Mouse (Mus musculus): Measurements from ENCODE around the gene Plcb3. TPM values are rescaled to one million over a fixed set of nuclear protein-coding genes. Genes with fewer than 3 reads are reported as not detected.
A peak's percentile ranks its signal among the peaks of the same experiment; 100 is the strongest.

Plcb3 gene
- polyA plus RNA-seq, 1 experiment: 14.6 TPM

DNA sequence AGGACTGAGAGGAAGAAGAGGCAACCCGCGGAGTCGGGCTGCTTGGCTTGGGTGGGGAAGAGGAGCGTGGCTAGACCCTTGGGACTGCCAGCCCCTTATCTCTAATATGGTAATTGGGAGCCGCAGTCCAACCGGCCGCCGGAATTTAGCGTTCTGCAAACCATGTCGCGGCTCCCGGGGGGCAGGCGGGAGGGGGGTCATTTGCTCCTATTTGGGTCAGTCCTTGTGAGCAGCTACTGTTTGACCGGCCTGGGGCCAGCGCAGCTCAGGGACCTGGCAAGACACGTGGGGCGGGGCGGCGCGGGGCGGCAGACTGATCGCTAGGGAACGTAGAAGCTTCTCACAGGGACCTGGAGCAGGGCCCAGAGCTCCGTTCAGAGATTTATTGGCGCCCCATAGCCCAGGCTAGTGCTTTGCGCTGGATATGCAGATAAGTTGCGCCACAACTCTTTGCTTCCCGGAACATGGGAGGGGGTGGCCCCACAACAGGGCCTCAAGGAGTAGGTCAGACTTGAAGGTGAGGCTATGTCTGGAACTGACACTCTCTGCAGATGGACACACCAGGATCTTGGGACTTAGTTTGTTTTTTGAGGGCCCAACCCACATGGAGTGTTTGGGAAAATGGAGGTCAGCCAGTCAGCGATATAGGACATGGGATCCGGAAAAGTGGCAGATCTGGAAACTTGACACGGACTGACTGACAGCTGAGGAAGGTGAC is 24.1 kb downstream of the Plcb3 start:
- H3K27ac ChIP-seq (ENCODE audit: control insufficient read depth, insufficient read depth, low read depth, low read length, poor library complexity): peak overlapping the region; percentile 85
- peaks cover 2% of the 10 kb centered on the region; the same call in 1 of the 2 replicates for H3K4me1 ChIP-seq (ENCODE audit: control insufficient read depth, insufficient read depth, low read length)
- H3K4me3 ChIP-seq (replicated peaks; ENCODE audit: control insufficient read depth, low read depth, low read length): peak overlapping the region; percentile 84
- TF ChIP-seq CTCF (IDR thresholded peaks at IDR 0.05; ENCODE audit: control insufficient read depth, insufficient read depth, low read length): no peak
- 0 out of 2 replicates have a peak, but pooled peaks have one; percentile 7 for TF ChIP-seq POLR2A (IDR thresholded peaks at IDR 0.05; ENCODE audit: borderline replicate concordance, control insufficient read depth, low read depth, low read length)
- 3% methylated on average over 31 of the region's 31 CpGs for WGBS

DNA sequence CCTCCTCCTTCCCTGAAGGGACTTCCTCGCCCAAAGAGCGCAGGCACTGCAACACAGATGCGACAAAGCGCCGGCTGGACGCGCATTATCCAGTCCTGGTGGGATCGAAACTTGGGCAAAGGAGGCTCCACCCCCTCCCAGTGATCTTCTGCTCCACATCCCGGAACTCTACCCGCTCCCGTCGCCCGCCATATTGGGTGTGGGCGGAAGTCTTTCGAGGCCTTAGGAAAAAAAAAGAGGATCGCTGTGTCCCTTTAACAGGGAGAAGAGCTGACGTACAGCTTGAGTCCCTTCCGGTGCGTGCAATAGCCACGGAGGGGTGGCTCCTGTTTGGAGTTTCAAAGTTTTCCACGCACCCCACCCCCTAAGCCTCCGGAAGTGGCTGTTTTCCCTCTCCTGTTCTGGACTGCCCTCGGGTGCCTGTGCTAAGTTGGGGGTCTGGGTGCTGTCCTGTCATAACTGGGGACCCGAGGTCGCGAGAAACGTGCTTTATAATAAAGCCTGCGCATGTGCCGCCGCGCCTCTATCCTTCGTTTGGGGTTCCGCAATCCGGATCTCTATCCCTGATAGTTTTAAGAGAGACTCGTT is 24.8 kb downstream of the Plcb3 start:
- Histone ChIP-seq H3K4me1 (ENCODE audit: control insufficient read depth, insufficient read depth, low read length) (peaks cover 2% of the 10 kb centered on the region; the same call in 1 of the 2 replicates), H3K4me3 (replicated peaks; ENCODE audit: control insufficient read depth, low read depth, low read length) (peak overlapping the region; percentile 84), H3K27ac (ENCODE audit: control insufficient read depth, insufficient read depth, low read depth, low read length, poor library complexity) (peak overlapping the region; percentile 85)
- under 1% methylated on average over 35 of the region's 35 CpGs for WGBS
- peak; percentile 78; the same call in 1 of the 2 replicates for TF ChIP-seq POLR2A (IDR thresholded peaks at IDR 0.05; ENCODE audit: borderline replicate concordance, control insufficient read depth, low read depth, low read length)
- TF ChIP-seq CTCF (IDR thresholded peaks at IDR 0.05; ENCODE audit: control insufficient read depth, insufficient read depth, low read length): peak; percentile 4; the same call in 1 of the 2 replicates

DNA sequence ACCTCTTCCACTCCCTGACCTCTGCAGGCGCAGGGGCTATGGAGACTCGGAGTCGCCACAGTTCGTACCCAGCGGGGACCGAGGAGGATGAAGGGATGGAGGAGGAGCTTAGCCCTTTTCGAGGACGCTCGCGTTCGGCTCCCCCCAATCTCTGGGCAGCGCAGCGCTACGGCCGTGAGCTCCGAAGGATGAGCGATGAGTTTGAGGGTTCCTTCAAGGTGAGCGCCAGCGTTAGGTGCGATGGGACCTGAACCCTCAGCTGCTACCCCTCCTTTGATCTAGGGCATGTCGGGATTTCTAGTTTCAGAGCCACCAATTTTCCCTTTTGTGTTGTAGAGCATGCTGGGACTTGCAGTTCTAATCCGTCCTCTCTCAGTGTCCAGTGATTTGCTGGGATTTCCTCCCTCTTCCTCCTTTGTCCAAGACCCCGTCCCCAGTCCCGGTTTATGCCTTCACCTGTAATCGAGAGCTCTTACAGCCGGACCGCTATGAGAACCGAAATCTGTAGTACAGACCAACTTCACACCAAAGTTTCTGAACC is 25.6 kb downstream of the Plcb3 start:
- H3K4me1 ChIP-seq (ENCODE audit: control insufficient read depth, insufficient read depth, low read length): peaks cover 2% of the 10 kb centered on the region; the same call in 1 of the 2 replicates
- TF ChIP-seq CTCF (IDR thresholded peaks at IDR 0.05; ENCODE audit: control insufficient read depth, insufficient read depth, low read length) (no peak), POLR2A (IDR thresholded peaks at IDR 0.05; ENCODE audit: borderline replicate concordance, control insufficient read depth, low read depth, low read length) (0 out of 2 replicates have a peak, but pooled peaks have one; percentile 46)
- peak overlapping the region; percentile 84 for H3K4me3 ChIP-seq (replicated peaks; ENCODE audit: control insufficient read depth, low read depth, low read length)
- WGBS: under 1% methylated on average over 28 of the region's 28 CpGs
- H3K27ac ChIP-seq (ENCODE audit: control insufficient read depth, insufficient read depth, low read depth, low read length, poor library complexity): peak overlapping the region; percentile 85

DNA sequence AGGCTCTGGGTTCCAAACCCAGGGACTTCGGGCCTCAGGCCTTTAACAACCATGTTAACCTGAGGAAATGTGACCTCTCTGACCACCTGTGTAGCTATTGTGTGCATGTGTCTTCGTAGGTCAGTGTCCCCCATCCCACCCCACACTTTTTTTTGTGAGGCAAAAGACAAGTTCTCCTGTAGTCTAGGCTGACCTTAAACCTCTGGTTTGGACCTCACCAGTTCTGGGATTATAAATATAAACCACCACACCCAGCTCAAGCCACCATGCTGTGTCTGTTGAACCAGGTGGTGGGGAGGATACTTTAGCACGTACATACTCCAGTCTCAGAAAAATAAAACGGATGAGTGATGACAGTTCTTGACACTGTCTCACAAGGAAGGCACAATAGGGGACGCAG is 26.3 kb downstream of the Plcb3 start:
- no peak overlapping the region for H3K4me3 ChIP-seq (replicated peaks; ENCODE audit: control insufficient read depth, low read depth, low read length)
- 81% methylated on average over 5 of the region's 5 CpGs for WGBS
- peaks cover 2% of the 10 kb centered on the region; the same call in 1 of the 2 replicates for H3K4me1 ChIP-seq (ENCODE audit: control insufficient read depth, insufficient read depth, low read length)
- no peak overlapping the region for H3K27ac ChIP-seq (ENCODE audit: control insufficient read depth, insufficient read depth, low read depth, low read length, poor library complexity)
- TF ChIP-seq POLR2A (IDR thresholded peaks at IDR 0.05; ENCODE audit: borderline replicate concordance, control insufficient read depth, low read depth, low read length): no peak
- no peak for TF ChIP-seq CTCF (IDR thresholded peaks at IDR 0.05; ENCODE audit: control insufficient read depth, insufficient read depth, low read length)

DNA sequence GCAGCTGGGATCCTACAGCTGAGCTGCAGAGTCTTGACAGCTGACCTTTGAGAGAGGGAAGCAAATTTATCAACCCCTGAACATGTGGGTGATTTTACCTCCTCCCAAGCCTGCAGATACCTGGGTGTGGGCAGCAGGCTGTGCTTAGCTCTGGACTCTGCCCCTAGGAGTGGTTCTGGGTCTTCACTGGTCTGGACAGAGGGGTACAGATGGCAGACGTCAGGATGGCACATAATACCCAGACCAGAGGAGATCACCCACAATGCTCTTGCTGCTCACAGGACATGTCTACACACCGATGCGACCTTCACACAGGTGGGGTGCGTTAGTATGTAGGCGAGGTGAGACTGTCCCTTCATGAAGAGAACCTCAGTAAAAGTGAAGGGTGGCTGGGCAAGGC is 26.7 kb downstream of the Plcb3 start:
- TF ChIP-seq POLR2A (IDR thresholded peaks at IDR 0.05; ENCODE audit: borderline replicate concordance, control insufficient read depth, low read depth, low read length) (no peak), CTCF (IDR thresholded peaks at IDR 0.05; ENCODE audit: control insufficient read depth, insufficient read depth, low read length) (no peak)
- Histone ChIP-seq H3K4me1 (ENCODE audit: control insufficient read depth, insufficient read depth, low read length) (peaks cover 2% of the 10 kb centered on the region; the same call in 1 of the 2 replicates), H3K4me3 (replicated peaks; ENCODE audit: control insufficient read depth, low read depth, low read length) (no peak overlapping the region), H3K27ac (ENCODE audit: control insufficient read depth, insufficient read depth, low read depth, low read length, poor library complexity) (no peak overlapping the region)
- 90% methylated on average over 5 of the region's 5 CpGs for WGBS

DNA sequence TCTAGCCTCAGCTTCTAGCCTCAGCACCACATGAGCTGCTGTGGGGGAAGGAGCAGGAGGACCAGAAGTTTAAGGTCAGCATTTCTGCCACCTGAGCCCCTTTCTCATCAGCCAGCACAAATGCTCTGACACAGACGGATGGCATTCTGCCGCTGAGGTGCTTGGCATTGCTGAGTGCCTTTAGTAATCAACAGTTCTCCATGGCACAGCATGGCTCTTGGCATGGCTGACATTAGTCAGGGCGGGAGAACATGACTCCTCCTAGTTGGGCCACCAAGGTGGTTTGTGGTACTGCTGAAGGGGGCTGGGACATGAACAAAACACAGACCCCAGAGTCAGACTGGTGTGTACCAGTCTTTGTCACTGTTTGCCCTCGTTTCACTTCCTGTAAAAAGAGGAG is 28.1 kb downstream of the Plcb3 start:
- no peak for TF ChIP-seq CTCF (IDR thresholded peaks at IDR 0.05; ENCODE audit: control insufficient read depth, insufficient read depth, low read length)
- Histone ChIP-seq H3K4me3 (replicated peaks; ENCODE audit: control insufficient read depth, low read depth, low read length) (no peak overlapping the region), H3K4me1 (ENCODE audit: control insufficient read depth, insufficient read depth, low read length) (peaks cover 2% of the 10 kb centered on the region; the same call in 1 of the 2 replicates), H3K27ac (ENCODE audit: control insufficient read depth, insufficient read depth, low read depth, low read length, poor library complexity) (no peak overlapping the region)
- 73% methylated on average over 4 of the region's 4 CpGs for WGBS

DNA sequence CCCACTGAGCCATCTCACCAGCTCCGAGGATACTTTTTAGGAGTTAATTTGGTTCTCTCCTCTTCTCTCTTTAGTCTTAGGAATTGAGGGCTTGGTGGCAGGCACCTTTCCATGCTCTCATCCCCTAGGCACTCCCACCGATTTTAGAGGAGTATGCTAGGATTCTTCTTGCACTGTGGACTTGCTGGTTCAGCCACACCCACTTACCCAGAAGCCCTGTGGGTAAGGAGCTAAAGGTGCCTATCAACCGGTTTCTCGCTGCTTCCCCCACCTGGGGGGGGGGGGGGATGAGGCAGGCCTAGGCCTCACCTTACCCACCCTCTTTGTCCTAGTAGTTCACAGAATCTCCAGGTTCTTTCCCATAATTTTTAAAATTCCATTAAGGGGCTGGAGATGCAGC is 28.5 kb downstream of the Plcb3 start:
- Histone ChIP-seq H3K27ac (ENCODE audit: control insufficient read depth, insufficient read depth, low read depth, low read length, poor library complexity) (no peak overlapping the region), H3K4me3 (replicated peaks; ENCODE audit: control insufficient read depth, low read depth, low read length) (no peak overlapping the region), H3K4me1 (ENCODE audit: control insufficient read depth, insufficient read depth, low read length) (peaks cover 1% of the 10 kb centered on the region; the same call in 1 of the 2 replicates)
- WGBS: 71% methylated on average over 4 of the region's 4 CpGs
- TF ChIP-seq CTCF (IDR thresholded peaks at IDR 0.05; ENCODE audit: control insufficient read depth, insufficient read depth, low read length) (no peak), POLR2A (IDR thresholded peaks at IDR 0.05; ENCODE audit: borderline replicate concordance, control insufficient read depth, low read depth, low read length) (no peak)

DNA sequence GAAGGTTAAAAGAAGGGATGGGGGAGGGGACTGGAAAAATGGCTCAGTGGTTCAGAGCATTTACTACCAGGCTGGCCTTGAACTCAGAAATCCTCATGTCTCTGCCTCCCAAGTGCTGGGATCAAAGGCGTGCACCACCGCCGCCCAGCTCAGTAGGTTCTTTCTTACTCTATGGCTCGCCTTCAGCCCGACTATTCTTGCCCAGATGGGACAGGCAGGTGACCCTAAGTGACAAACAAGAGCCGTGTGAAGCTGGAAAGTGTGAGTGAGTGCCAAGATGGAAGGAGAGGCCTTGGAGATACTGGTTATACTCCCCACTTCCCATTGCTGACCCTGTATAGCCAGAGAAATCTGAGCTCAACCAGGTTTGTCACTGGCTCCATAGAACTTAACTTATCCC is 32.6 kb downstream of the Plcb3 start:
- TF ChIP-seq POLR2A (IDR thresholded peaks at IDR 0.05; ENCODE audit: borderline replicate concordance, control insufficient read depth, low read depth, low read length) (no peak), CTCF (IDR thresholded peaks at IDR 0.05; ENCODE audit: control insufficient read depth, insufficient read depth, low read length) (no peak)
- H3K4me3 ChIP-seq (replicated peaks; ENCODE audit: control insufficient read depth, low read depth, low read length): no peak overlapping the region
- WGBS: 95% methylated on average over 6 of the region's 6 CpGs
- H3K27ac ChIP-seq (ENCODE audit: control insufficient read depth, insufficient read depth, low read depth, low read length, poor library complexity): no peak overlapping the region
- peaks cover 1% of the 10 kb centered on the region; the same call in 1 of the 2 replicates for H3K4me1 ChIP-seq (ENCODE audit: control insufficient read depth, insufficient read depth, low read length)

All from bone marrow, adult 2 months (tissue).